Mouse (Mus musculus) kidney, adult 2 months (tissue): ENCODE measurements around the gene Inpp5k. TPM values are rescaled to one million over a fixed set of nuclear protein-coding genes. Genes with fewer than 3 reads are reported as not detected.

ENCODE experiments used
- DNase-seq: peaks from one replicate; pipeline ENCODE4 v3.0.0; 2021
- H3K27ac ChIP-seq: fragments of 200-500 bp; 2 replicates; pipeline ENCODE4 v1.5.1; 2012; ENCODE audit warnings: low read depth, low read length, control low read depth, inconsistent platforms; ENCODE audit not compliant: insufficient read depth
- H3K27me3 ChIP-seq: fragments of 200-500 bp; replicated peaks from 2 replicates; pipeline ENCODE4 v1.6.1; 2012; ENCODE audit warnings: mild to moderate bottlenecking, moderate library complexity, low read length, inconsistent platforms; ENCODE audit not compliant: control insufficient read depth, insufficient read depth
- H3K36me3 ChIP-seq: fragments of 200-500 bp; 2 replicates; pipeline ENCODE4 v1.6.1; 2012; ENCODE audit warnings: mild to moderate bottlenecking, moderate library complexity, low read length, inconsistent platforms; ENCODE audit not compliant: control insufficient read depth, insufficient read depth
- H3K4me1 ChIP-seq: fragments of 200-500 bp; 2 replicates; pipeline ENCODE4 v1.6.1; 2011; ENCODE audit warnings: low read length; ENCODE audit not compliant: control insufficient read depth, insufficient read depth
- H3K4me3 ChIP-seq: fragments of 200-500 bp; 2 replicates; pipeline ENCODE4 v1.5.1; 2011; ENCODE audit warnings: mild to moderate bottlenecking, low read depth, low read length, control low read depth; ENCODE audit not compliant: insufficient read depth
- CTCF ChIP-seq: fragments of 200-500 bp; conservative IDR thresholded peaks from 2 replicates; pipeline ENCODE4 v1.5.1; 2011; ENCODE audit warnings: low read depth, mild to moderate bottlenecking, control low read depth, low read length, moderate library complexity, mixed read lengths; ENCODE audit not compliant: insufficient read depth, insufficient read length
- POLR2A ChIP-seq: fragments of 200-500 bp; IDR thresholded peaks from one replicate; pipeline ENCODE4 v1.6.1; 2011; ENCODE audit warnings: low read depth, low read length, control low read depth
- WGBS: fragments of 180-500 bp; shearing (Covaris S2); methylation state at CpG from one replicate; pipeline ENCODE4 v1.1.7; 2018; 5-methylcytosine and 5-hydroxymethylcytosine counted together
- polyA plus RNA-seq: library from polyadenylated mRNA; depleted of rRNA; stranded (reverse); fragments of >200 nt; gene quantifications from 2 replicates; pipeline ENCODE4 v1.2.3, GENCODE M21; 2012

The Inpp5k gene
- polyA plus RNA-seq, 1 experiment: 71.5 TPM

DNA sequence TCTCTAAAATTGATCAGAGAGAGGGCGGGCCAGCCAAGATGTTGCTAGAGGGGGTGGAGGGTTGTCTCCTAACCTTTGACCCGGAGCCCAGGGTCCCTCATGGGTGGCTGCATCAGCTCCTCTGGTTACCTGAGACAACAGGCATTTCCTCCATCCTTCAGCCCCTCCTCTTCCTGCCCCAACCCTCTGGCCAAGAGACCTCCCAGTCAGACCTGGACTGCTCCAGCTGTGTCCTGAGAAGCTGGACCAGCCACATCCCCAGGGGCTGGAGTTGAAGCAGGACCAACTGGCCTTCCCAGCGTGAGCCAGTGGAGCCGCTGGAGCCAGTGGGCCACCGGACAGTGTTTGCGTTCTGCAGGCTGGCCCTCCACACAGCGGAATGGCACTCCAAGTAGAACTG, 19.5 kb downstream of the Inpp5k start, which contains the start of gene Myo1c:
Myo1c (plus strand) TSS at position 194 of the 400 bp plus-strand sequence.
- Histone ChIP-seq H3K4me1 (peaks cover 29% of the 10 kb centered on the region), H3K27ac (peak within 1 kb of the TSS; percentile 98), H3K36me3 (no peaks in the 10 kb centered on the region), H3K27me3 (no peaks in the 10 kb centered on the region), H3K4me3 (peak within 1 kb of the TSS; percentile 90)
- DNase-seq: peak; percentile 82
- 57% methylated on average over 7 of the region's 7 CpGs for WGBS
- TF ChIP-seq POLR2A (peak; percentile 60), CTCF (no peak)

DNA sequence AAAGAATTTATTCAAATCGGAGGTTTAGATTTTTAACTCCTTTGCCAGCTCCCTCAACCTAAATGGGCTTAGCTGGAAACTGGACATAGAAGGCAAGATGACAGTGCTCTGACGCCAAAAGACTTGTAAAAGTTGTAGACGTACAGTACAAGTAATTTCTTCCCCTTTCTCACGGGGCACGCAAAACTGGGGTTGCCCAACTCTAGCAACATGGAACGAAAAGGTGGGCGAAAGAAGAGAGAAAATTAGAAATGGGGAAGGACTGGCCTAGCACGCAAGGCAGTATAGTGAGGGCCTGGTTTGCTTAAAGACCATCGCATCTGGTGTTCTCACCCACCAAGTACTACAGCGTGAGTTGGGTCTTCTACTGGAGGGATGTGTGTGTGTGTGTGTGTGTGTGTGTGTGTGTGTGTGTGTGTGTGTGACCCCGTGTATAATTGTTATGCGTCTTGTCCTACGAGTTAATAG, 20.2 kb downstream of the Inpp5k start:
- 32% methylated on average over 13 of the region's 13 CpGs for WGBS
- H3K27ac ChIP-seq: peak overlapping the region; percentile 98
- TF ChIP-seq CTCF: no peak
- no peak for TF ChIP-seq POLR2A
- DNase-seq: no peak
- peak overlapping the region; percentile 90 for H3K4me3 ChIP-seq
- no peaks in the 10 kb centered on the region for H3K36me3 ChIP-seq
- peaks cover 30% of the 10 kb centered on the region for H3K4me1 ChIP-seq
- no peaks in the 10 kb centered on the region for H3K27me3 ChIP-seq

DNA sequence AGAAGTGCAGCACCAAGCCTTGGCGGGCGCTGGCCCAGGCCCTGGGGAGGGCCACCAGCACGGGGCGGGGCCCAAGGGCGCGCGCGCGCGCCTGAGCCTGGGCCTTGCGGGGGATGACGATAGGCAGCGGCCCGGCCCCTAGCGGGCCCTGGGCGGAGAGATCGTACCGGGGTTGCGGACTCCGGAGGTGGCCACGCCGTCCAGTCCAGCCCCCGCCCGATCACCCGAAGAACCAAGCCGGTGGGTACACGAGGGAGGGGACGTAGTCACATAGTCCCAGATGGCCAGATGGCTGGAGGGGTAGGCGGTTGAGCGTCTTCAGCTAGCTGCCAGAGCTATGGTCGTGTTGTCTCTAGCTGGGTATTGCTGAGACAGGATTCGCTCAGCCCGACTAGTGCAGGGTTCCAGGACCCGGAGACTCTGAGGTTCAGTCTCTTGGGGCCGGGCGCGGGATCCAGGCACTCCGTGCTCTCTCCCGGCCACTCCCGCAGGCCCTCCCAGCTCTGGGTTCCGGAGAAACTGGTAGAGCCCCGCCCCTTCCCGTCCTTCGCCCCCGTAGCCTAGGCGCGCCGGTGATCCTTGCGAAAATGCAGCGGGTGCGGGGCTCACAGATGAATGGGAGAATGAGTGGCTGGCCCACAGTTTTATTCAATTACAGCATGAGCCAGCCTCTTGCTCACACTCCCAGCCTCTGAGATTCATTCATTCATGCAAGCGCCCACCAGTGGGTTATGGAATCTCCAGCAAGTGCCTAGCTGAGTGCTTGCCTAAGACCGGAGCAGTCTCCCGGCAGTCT, 20.8 kb downstream of the Inpp5k start:
- peaks cover 33% of the 10 kb centered on the region for H3K4me1 ChIP-seq
- peak; percentile 91 for DNase-seq
- no peak for TF ChIP-seq CTCF
- TF ChIP-seq POLR2A: peak; percentile 16

DNA sequence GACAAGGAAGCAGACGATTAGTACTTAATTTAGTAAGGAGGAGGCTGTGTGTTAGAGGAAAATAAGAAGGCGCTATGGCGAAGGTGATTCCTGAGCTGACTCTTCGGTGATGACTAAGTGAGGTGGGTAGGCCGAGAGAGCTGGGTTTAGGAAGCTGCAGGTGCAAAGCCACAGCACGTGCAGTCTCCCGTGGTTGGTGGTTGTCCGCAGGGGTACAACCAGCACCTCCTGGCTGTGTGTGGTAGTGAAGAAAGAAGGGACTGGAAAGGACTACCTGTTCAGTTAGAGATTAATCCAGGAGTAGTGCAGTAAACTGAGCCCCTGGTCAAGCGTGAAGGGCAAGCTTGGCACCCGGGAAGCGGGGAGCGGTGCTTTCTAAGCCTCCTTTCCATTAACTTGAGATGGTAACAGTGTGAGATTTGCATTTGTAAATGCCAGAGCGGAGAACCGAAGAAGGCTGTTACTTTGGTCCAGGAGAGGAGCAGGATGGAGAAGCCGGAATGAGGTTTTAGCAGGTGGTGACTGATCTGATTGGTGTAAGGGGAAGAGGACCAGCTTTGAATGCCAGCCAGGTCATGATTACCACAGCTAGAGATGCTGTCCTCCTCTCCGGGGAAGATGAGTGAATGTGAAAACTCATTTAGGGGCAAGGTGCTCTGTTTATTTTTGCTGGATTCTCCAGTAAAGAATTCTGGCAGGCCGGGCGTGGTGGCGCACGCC, 21.6 kb downstream of the Inpp5k start:
- DNase-seq: peak; percentile 94
- Histone ChIP-seq H3K4me1 (peaks cover 39% of the 10 kb centered on the region), H3K27ac (peak overlapping the region; percentile 98), H3K36me3 (no peaks in the 10 kb centered on the region), H3K27me3 (no peaks in the 10 kb centered on the region), H3K4me3 (peak overlapping the region; percentile 90)
- 11% methylated on average over 20 of the region's 20 CpGs for WGBS
- TF ChIP-seq POLR2A (no peak), CTCF (no peak; the same call in 1 of the 2 replicates)

More for the DNA sequence above, 20.8 kb downstream of the Inpp5k start:
- Histone ChIP-seq H3K27ac (peak overlapping the region; percentile 98), H3K4me3 (peak overlapping the region; percentile 90), H3K27me3 (no peaks in the 10 kb centered on the region), H3K36me3 (no peaks in the 10 kb centered on the region)
- under 1% methylated on average over 54 of the region's 54 CpGs for WGBS

DNA sequence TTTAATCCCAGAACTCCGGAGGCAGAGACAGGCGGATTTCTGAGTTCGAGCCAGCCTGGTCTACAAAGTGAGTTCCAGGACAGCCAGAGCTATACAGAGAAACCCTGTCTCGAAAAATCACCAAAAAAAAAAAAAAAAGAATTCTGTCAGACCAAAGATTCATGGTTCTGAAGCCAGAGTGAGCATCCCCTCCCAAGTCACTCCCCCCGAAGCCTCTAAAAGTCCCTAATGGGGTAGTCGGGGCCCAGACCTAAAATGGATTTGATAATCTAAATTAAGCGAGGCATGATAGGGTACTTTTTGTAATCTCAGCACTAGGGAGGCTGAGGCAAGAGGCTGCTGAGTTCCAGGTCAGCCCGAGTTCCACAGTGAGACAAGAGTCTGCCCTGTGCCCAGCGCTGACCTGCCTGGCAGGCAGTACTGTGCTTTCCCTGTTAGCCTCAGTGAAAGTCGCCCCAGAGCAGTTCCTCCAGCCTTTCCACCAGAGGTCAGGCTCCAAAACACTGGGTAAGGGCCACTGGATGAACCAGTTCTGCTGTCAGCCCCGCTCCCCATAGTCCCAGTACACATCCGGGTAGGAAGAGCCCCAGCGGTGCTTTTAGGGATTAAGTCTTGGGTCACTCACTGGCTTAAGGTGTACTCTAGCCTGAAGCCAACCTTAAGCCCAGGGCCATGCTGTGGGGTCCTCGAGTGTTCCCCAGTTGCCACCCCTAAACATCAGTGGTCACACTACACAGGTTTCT, 22.3 kb downstream of the Inpp5k start:
- WGBS: 19% methylated on average over 14 of the region's 14 CpGs
- H3K36me3 ChIP-seq: no peaks in the 10 kb centered on the region
- DNase-seq: peak; percentile 79
- TF ChIP-seq POLR2A (no peak), CTCF (peak; percentile 30; the same call in 1 of the 2 replicates)
- H3K27ac ChIP-seq: peak overlapping the region; percentile 98
- H3K27me3 ChIP-seq: no peaks in the 10 kb centered on the region
- peak overlapping the region; percentile 56 for H3K4me3 ChIP-seq
- peaks cover 39% of the 10 kb centered on the region for H3K4me1 ChIP-seq

DNA sequence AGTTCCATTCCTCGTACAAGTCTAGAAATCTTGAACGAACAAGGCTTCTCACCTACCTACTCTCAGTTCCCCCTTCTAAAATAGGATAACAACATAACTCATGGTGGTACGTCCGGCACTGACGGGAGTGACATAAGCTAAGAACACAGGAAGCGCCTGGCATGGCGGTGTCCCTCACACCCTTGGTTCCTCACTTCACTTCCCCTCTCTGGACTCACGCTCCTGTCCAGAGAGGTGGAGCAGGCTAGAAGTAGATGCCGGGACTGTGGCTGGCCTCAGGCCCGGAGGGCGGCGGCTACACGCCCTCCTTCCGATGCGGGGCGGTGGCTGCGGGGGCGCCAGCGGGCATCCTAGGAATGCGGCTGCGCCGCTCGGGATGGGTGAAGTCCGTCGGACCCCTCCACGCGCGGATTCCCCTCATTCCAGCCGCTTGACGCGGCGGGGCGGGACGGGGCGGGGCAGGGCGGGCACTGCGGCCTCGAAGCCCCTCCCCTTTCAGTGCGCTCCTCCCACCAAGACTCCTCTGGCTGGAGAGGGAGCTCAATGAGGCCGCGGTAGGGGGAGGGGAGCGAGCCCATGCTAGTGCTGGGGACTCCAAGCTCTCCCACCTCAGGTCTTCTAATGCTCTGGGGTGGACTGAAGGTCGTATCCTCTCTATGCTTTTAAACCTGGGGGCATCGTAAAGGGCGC, 23.1 kb downstream of the Inpp5k start:
- TF ChIP-seq CTCF: no peak
- TF ChIP-seq POLR2A: peak; percentile 50
- H3K27me3 ChIP-seq: no peaks in the 10 kb centered on the region
- H3K27ac ChIP-seq: peak overlapping the region; percentile 98
- H3K36me3 ChIP-seq: no peaks in the 10 kb centered on the region
- H3K4me1 ChIP-seq: peaks cover 36% of the 10 kb centered on the region
- peak overlapping the region; percentile 56 for H3K4me3 ChIP-seq
- WGBS: 2% methylated on average over 39 of the region's 45 CpGs
- peak; percentile 96 for DNase-seq
